Mouse (Mus musculus): ENCODE measurements around the gene Sptbn1.

Gene Sptbn1

DNA sequence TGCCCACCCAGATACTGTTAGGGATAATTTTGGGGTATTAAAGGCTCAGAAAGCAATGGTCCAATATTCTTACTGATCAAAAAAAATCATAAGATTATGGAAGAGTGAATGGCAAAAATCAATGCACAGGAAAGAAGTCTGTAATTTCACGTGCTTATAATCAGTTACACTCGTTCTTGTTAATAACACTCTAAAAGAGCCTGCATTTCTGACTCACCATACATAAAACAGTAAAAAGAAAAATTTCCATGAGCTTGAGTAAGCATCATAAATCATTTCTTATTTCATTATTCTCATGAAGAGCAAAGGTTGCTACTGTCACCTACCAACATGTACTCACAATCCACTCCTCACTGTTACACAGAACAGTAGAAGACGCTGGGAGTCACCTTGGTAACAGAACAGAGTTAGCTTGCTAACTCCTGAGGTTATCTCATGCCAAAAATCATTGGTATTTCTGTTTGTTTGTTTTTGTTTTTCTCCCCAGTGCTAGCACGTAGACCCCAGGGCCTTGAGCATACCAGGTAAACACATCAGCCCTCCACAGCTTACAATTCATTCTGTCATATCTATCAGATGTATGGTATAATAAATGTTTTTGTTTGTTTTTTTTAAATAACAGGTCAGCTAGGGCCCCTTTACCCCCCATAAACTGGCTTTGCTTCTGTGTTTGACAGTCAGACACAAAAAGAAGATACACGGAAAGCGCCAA, 57.7 kb downstream of the Sptbn1 start:
- no peak for DNase-seq

GRCm38 (mm10) chr11:30209495-30209894, 58.5 kb downstream of the Sptbn1 start:
- peak; percentile 51 for DNase-seq

GRCm38 (mm10) chr11:30204398-30204797, 63.6 kb downstream of the Sptbn1 start:
- DNase-seq = no peak

DNA sequence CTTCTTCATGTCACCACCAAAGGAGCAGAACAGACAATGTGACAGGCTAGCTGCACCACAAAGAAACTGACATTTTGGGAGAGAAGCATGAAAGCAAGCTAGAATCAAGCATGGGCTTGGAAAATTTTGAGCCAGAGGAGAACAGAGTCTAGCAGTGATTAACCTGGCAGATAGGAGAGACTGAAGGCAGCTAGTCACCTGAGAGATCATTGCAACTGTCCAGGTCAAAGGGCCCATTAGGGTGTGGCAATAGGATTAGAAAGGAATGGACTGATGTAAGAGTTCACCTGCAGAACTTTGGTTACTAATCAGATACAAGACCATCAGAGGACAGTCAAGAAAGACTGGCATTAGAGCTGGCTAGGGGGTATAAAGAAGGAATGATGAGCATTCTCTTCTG, 67.6 kb downstream of the Sptbn1 start:
- no peak for DNase-seq

GRCm38 (mm10) chr11:30198091-30198675, 69.8 kb downstream of the Sptbn1 start:
- DNase-seq = peak; percentile 78

DNA sequence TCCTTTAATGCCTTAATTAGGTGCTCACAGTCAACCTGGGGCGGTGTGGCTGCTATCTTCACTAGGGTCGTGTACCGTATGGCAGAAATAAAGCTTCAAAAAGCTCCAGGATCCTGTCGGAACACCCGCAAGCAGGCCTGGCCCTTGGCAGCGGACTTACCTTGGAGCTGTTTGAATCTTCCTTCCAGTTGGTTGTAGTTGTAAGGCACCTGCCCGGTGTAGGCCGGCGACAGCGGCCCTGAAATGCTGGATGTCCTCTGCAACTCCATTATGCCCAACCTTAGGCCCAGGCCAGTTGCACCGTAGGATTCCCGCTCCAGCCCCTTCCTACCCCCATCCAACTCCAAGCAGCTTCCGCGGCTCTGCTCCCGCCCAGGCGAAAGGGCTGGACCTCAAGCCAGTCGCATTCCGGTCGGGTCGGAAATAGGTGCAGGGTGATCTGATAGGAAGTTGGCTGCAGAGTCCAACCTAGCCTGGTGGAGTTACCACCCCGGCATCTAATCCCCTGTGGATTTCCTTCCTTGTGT, 70.3 kb downstream of the Sptbn1 start:
- peak; percentile 65 for DNase-seq

- no peak for DNase-seq
Observed at GRCm38 (mm10) chr11:30196368-30197070, 71.5 kb downstream of the Sptbn1 start.

GRCm38 (mm10) chr11:30195756-30196155, 72.2 kb downstream of the Sptbn1 start:
- DNase-seq = no peak

GRCm38 (mm10) chr11:30194800-30195199, 73.2 kb downstream of the Sptbn1 start:
- no peak for DNase-seq

GRCm38 (mm10) chr11:30190959-30191358, 77.0 kb downstream of the Sptbn1 start:
- no peak for DNase-seq

DNA sequence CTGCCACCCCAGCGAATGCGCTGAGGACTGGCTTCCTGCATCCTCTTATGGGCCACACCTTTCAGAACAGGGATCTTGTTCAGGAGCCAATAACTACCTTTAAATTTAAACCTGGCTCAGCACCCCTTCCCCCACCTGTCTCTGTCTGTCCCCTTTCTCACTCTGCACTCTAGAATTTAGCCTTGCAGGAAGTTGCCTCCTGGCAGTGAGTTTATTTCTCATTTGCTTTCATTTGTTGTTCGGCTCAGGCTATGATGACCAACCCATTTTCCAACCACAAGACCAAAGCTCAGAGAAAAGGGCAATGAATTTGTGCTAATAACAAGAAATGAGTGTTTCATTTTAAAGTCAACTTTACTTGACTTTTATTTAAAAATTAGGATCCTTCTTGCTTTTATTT, 77.9 kb downstream of the Sptbn1 start:
- no peak for DNase-seq

DNA sequence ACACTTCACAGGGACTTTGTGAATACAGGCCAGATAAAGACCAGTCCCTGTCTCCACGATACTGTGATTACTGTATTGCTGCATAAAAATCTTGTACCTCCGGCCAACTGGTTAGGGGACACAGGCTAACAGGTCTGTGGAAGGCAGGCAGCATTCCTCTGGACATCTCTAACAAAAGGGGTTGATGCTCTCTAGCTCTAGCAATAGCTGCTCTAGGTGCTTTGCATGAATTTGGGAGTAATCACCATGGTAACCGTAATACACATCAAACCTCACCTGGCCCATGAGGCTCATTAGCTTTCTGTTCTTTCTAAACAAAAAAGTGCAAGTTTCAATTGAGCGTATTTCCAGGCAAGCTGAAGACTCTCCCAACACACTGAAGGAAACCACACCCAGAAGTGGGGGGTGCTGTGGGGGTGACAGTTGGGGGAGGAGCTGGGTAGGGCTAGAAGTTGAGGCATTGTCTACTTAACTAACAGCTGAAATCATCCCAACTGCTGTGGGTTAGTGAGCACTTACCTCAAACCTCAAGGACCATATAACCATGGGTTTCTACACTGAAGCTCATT, 81.0 kb downstream of the Sptbn1 start:
- no peak for DNase-seq

DNA sequence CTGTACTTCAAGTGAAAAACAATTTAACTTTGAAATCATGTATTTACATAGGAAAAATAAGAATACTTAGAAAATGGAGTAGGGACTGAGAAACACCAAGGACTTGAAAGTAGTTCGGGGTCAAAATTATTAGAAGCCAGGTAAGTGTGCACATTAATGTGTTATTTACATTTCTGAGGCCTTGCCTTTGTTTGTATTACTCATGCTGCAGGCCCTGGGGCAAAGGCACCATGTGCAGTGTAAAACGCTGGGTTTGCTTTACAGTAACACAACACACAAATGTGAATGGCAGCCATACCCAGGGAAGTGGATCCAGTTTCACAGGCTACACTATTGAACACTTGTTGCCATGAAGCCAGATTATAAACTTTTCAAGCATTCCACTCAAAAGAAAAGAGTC, 83.4 kb downstream of the Sptbn1 start:
- no peak for DNase-seq

DNA sequence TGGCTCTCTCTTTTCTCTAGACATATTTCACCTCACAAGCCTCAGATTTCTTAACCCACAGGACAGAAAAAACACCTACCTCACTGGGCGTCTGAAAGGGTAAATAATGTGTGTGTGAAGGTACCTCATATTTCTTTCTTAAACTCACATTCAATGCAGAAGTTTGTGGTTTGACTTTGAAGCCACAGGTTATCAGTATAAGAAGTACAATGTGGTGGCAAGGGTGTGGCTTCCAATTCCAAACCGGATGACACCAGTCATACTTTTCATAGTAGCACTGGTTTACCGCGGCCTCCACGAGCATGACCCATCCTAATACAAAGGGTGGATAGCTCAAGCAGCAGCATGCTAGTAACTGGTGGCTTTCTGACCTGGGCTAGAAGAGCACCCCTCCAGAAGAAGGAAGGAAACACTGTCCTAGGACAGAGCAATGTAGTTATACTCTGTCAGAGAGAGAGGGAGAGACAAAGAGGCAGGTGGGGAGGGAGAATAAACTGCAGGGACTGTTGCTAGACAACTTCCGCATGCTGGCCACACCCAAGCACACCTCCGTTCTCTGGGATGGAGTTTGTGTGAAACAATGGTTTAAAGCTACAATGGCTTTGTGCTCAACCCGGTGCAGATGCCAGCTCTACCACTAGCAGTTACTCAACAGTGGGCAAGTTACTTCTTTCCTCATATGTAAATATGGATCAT, 85.1 kb downstream of the Sptbn1 start:
- DNase-seq = no peak

DNA sequence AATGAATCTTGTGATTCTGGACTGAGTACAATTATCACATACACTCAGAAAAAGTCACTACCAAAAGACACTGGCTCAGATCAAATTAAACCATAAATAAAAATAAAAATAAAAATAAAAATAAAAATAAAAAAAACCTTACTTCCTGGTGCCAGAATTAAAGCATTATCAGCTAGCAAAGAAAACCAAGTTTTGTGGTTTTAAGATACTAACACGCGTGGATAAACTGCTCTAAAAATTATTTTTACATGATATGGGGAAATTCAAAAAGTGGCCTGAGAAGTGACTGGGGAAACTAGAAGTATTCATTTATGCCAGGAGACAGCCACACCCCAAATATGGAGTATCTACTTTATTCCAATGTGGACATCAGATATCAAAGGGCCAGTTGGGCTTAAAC, 89.8 kb downstream of the Sptbn1 start:
- DNase-seq = no peak

GRCm38 (mm10) chr11:30177145-30177840, 90.7 kb downstream of the Sptbn1 start:
- no peak for DNase-seq

DNA sequence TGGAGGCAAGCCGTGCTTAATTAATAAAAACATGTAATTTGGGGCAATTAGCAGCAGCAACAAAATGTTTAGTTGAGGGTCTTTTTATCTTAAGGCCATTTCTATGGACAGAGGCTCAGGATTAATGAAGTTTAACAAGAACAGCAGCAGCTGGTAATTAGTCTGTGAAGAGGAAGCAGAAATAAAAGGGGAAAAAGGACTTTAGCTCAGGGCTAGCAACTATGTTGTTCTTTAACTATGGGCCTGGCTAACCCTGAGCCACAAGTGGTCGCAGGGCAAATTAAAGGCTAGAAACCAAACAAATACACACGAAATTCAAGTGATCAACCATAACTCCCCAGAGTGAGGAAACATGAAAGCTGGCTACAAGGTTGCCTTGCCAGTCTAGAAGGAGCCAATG, 91.9 kb downstream of the Sptbn1 start:
- DNase-seq = peak; percentile 88

- DNase-seq = no peak
Observed at GRCm38 (mm10) chr11:30175623-30176022, 92.4 kb downstream of the Sptbn1 start.

GRCm38 (mm10) chr11:30171586-30172178, 96.3 kb downstream of the Sptbn1 start:
- no peak for DNase-seq

DNA sequence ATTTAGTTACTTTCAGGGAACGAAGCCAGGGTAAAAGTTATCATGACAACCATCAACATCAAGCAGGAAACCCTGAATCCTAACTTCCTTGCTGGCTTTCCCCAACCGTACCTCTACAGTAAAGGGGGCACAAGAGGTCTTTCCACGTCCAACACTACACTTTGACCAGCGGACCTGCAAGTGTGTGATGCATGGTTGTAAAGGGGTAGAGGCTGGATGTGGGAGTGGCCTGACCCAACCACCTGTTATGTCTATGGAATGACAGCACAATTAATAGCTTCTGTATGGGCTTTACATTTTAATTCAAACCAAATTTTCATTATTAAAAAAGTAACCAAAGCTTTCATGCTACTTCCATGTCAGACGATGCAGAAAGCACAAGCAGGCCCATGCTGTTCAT, 96.8 kb downstream of the Sptbn1 start:
- no peak for DNase-seq

DNA sequence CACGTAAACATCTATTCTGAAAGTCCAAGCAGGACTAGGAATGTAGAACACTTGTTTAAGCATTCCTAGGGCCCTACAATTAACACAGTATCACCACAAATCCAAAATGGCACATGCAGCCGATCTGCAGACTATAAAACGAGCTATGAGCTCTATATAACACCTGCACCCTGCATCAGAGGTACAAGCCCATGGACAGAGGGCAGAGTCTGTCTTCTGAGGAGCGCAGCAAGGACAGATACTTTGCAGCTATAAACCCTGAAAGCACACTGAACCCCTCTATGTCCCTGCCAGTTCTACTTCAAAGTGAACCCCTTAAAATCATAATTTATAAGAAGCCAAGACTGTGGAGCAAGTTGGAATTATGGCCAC, 101.4 kb downstream of the Sptbn1 start:
- DNase-seq = no peak

Data from retina, postnatal 1 day (tissue).